Mouse (Mus musculus) ES-E14 (cell line): ENCODE measurements around the gene Phf21a. TPM values are rescaled to one million over a fixed set of nuclear protein-coding genes. Genes with fewer than 3 reads are reported as not detected.
A peak's percentile ranks its signal among the peaks of the same experiment; 100 is the strongest.

ENCODE experiments used
- DNase-seq: peaks from one replicate; pipeline ENCODE4 v3.0.0-alpha.2; 2013; ENCODE audit warnings: low read depth, low spot score
- H3K27ac ChIP-seq: 2 replicates; pipeline ENCODE4 v1.5.1; 2012; ENCODE audit warnings: low read depth, mild to moderate bottlenecking, low read length, moderate library complexity, mixed read lengths; ENCODE audit not compliant: poor library complexity, insufficient read depth, severe bottlenecking
- H3K36me3 ChIP-seq: 2 replicates; pipeline ENCODE4 v1.6.1; 2012; ENCODE audit warnings: mild to moderate bottlenecking, low read length, moderate library complexity, mixed read lengths; ENCODE audit not compliant: control insufficient read depth, poor library complexity, insufficient read depth, severe bottlenecking
- H3K4me1 ChIP-seq, 2 experiments: fragments of 150-350 bp in 1 of 2; sonication (generic) in 1 of 2; 2 replicates each; pipeline ENCODE4 v1.6.1; 2012; ENCODE audit warnings: low read length in 2 of 2, mild to moderate bottlenecking in 1 of 2, mixed read lengths in 1 of 2; ENCODE audit not compliant: control insufficient read depth in 2 of 2, insufficient read depth in 2 of 2, poor library complexity in 1 of 2
- H3K4me3 ChIP-seq, 2 experiments: fragments of 150-350 bp in 1 of 2; sonication (generic) in 1 of 2; 2 replicates each; pipeline ENCODE4 v1.5.1; 2012; ENCODE audit warnings: low read length in 2 of 2, low read depth in 1 of 2, mild to moderate bottlenecking in 1 of 2, mixed read lengths in 1 of 2; ENCODE audit not compliant: insufficient read depth in 1 of 2, poor library complexity in 1 of 2, severe bottlenecking in 1 of 2
- H3K9ac ChIP-seq: 2 replicates; pipeline ENCODE4 v1.6.1; 2012; ENCODE audit warnings: low read depth, mild to moderate bottlenecking, low read length, mixed read lengths; ENCODE audit not compliant: poor library complexity, insufficient read depth, severe bottlenecking
- H3K9me3 ChIP-seq: fragments of 150-350 bp; sonication (generic); 2 replicates; pipeline ENCODE4 v1.6.1; 2012; ENCODE audit warnings: low read depth, mild to moderate bottlenecking, low read length; ENCODE audit not compliant: control insufficient read depth, insufficient read depth
- CHD2 ChIP-seq: IDR thresholded peaks from 2 replicates; pipeline ENCODE4 v1.6.1; 2014; ENCODE audit warnings: mild to moderate bottlenecking, low read depth, low read length, inconsistent platforms
- HCFC1 ChIP-seq: IDR thresholded peaks from 2 replicates; pipeline ENCODE4 v1.6.1; 2012; ENCODE audit warnings: low read length, inconsistent platforms, borderline replicate concordance; ENCODE audit not compliant: insufficient read depth
- MAFK ChIP-seq: IDR thresholded peaks from 2 replicates; pipeline ENCODE4 v1.6.1; 2014; ENCODE audit warnings: mild to moderate bottlenecking, low read depth, low read length, inconsistent platforms; ENCODE audit not compliant: insufficient read depth
- ZC3H11A ChIP-seq: IDR thresholded peaks from 2 replicates; pipeline ENCODE4 v1.6.1; 2012; ENCODE audit warnings: low read depth, mild to moderate bottlenecking, inconsistent platforms, low read length, borderline replicate concordance
- ZNF384 ChIP-seq: IDR thresholded peaks from 2 replicates; pipeline ENCODE4 v1.6.1; 2012; ENCODE audit warnings: low read depth, low read length, inconsistent platforms
- in situ Hi-C, 2 experiments: fragments of 600-800 bp; cut with MboI; formaldehyde crosslinking; loops; one replicate each; pipeline ENCODE4 v1.15.1; 2025; ENCODE audit warnings: low sequenced_read_pairs in 2 of 2, inconsistent platforms in 1 of 2; ENCODE audit not compliant: unreplicated experiment in 2 of 2
- total RNA-seq: library from RNA; depleted of rRNA; stranded (reverse); fragments of 300-350 nt; gene quantifications from 2 replicates; pipeline ENCODE4 v1.2.3, GENCODE M21; 2012

Phf21a gene
- total RNA-seq, 1 experiment = 23.5 TPM

DNA sequence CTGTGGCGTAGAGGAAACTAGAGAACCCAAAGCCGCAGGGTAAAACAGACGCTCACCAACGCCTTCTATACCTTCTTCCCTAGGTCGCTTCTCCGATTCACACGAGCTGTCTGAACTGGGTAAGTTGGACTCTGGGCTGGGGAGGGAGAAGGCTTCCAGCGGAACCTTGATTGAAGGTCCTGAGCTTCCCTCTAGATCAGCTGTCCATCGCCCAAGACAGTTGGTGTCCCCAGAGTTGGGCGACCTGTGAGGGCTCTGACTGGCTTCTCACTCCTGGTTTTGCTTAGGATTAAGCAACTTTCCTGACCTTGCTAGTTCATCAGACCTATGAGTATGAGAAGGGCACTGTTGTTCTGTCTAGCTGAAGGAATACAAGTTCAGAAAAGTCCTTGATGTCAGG lies 282.9 kb downstream of the Phf21a start:
- Histone ChIP-seq H3K27ac (no peak overlapping the region), H3K36me3 (peaks cover 8% of the 10 kb centered on the region; the same call in 1 of the 2 replicates), H3K9ac (peak overlapping the region; percentile 79), H3K9me3 (no peaks in the 10 kb centered on the region), H3K4me1 (peaks cover 2 to 24% of the 10 kb centered on the region in 2 experiments; a peak in 3 of 4 replicates), H3K4me3 (peak overlapping the region; percentile 82 to 88)
- TF ChIP-seq ZNF384 = no peak
- no peak for TF ChIP-seq ZC3H11A
- TF ChIP-seq CHD2 = no peak
- no peak for TF ChIP-seq MAFK
- TF ChIP-seq HCFC1 = no peak
- in situ Hi-C loops = no loop called here
- no peak for DNase-seq

- TF ChIP-seq ZNF384 (no peak), ZC3H11A (no peak), HCFC1 (no peak), MAFK (no peak), CHD2 (no peak)
- H3K4me3 ChIP-seq = peak overlapping the region in 1 of 2 experiments; percentile 88; a peak in 1 of 4 replicates
- peaks cover 2 to 21% of the 10 kb centered on the region in 2 experiments; a peak in 3 of 4 replicates for H3K4me1 ChIP-seq
- H3K27ac ChIP-seq = no peak overlapping the region
- no peaks in the 10 kb centered on the region for H3K9me3 ChIP-seq
- peak overlapping the region; percentile 27; the same call in 1 of the 2 replicates for H3K9ac ChIP-seq
- in situ Hi-C loops = no loop called here
- peaks cover 8% of the 10 kb centered on the region; the same call in 1 of the 2 replicates for H3K36me3 ChIP-seq
- no peak for DNase-seq
Observed at GRCm38 (mm10) chr2:92376300-92376699, 283.4 kb downstream of the Phf21a start.

DNA sequence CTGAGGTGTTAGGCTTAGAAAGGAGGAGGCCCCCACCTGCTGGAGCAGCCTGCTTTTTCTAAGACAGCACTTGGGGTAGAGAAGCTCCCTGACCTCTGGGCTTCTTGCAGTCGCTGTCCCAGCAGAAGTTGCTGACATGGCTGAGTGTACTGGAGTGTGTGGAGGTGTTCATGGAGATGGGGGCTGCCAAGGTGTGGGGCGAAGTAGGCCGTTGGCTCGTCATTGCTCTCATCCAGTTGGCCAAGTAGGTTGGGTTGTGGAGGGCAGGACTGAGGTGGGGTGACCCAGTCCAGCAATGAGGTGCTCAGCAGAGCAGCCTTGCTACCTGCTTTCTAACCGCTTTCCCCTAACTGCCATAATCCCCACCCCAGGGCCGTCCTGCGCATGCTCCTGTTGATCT lies 284.4 kb downstream of the Phf21a start:
- Histone ChIP-seq H3K9me3 (no peaks in the 10 kb centered on the region), H3K9ac (no peak overlapping the region), H3K27ac (no peak overlapping the region), H3K4me3 (no peak overlapping the region), H3K4me1 (peaks cover 2 to 13% of the 10 kb centered on the region in 2 experiments; a peak in 2 of 4 replicates), H3K36me3 (peaks cover 9% of the 10 kb centered on the region; the same call in 1 of the 2 replicates)
- TF ChIP-seq CHD2 (no peak), ZC3H11A (no peak), HCFC1 (no peak), MAFK (no peak), ZNF384 (no peak)
- in situ Hi-C loops = no loop called here
- no peak for DNase-seq

GRCm38 (mm10) chr2:92379783-92380494 lies 287.0 kb downstream of the Phf21a start:
- H3K36me3 ChIP-seq = peaks cover 13% of the 10 kb centered on the region; the same call in 1 of the 2 replicates
- H3K4me3 ChIP-seq = no peak overlapping the region
- no peak overlapping the region for H3K9ac ChIP-seq
- H3K4me1 ChIP-seq = peaks cover 0 to 4% of the 10 kb centered on the region in 2 experiments; a peak in 1 of 4 replicates
- no peak for DNase-seq
- no peaks in the 10 kb centered on the region for H3K9me3 ChIP-seq
- in situ Hi-C loops = no loop called here
- TF ChIP-seq MAFK = no peak
- no peak overlapping the region for H3K27ac ChIP-seq
